Mouse (Mus musculus) midbrain, embryonic 16.5 days (tissue): ENCODE measurements around the gene Tent5b. TPM values are rescaled to one million over a fixed set of nuclear protein-coding genes. Genes with fewer than 3 reads are reported as not detected.

Experiments
- ATAC-seq: fragments of 200-750 bp; cut with Nextera tagmentation; 2 replicates; pipeline ENCODE4 v1.8.0; 2017; ENCODE audit warnings: moderate TSS enrichment
- H3K27ac ChIP-seq: fragments of 300-500 bp; sonication (generic); 2 replicates; pipeline ENCODE4 v1.5.1; 2014; ENCODE audit warnings: mild to moderate bottlenecking, low read length, mixed read lengths
- H3K27me3 ChIP-seq: fragments of 300-500 bp; sonication (generic); 2 replicates; pipeline ENCODE4 v1.6.1; 2014; ENCODE audit warnings: low read depth, low read length, mixed read lengths; ENCODE audit not compliant: control insufficient read depth, insufficient read depth
- H3K36me3 ChIP-seq: fragments of 300-500 bp; sonication (generic); 2 replicates; pipeline ENCODE4 v1.6.1; 2014; ENCODE audit warnings: mild to moderate bottlenecking, low read length, moderate library complexity, mixed read lengths; ENCODE audit not compliant: control insufficient read depth, insufficient read depth
- H3K4me1 ChIP-seq: fragments of 300-500 bp; sonication (generic); 2 replicates; pipeline ENCODE4 v1.6.1; 2014; ENCODE audit warnings: mild to moderate bottlenecking, low read length, mixed read lengths; ENCODE audit not compliant: control insufficient read depth, insufficient read depth
- H3K4me2 ChIP-seq: fragments of 300-500 bp; sonication (generic); 2 replicates; pipeline ENCODE4 v1.6.1; 2014; ENCODE audit warnings: mild to moderate bottlenecking, low read length, mixed read lengths
- H3K4me3 ChIP-seq: fragments of 300-500 bp; sonication (generic); 2 replicates; pipeline ENCODE4 v1.5.1; 2014; ENCODE audit warnings: low read depth, mild to moderate bottlenecking, low read length, moderate library complexity, mixed read lengths
- H3K9ac ChIP-seq: fragments of 300-500 bp; sonication (generic); 2 replicates; pipeline ENCODE4 v1.6.1; 2014; ENCODE audit warnings: low read depth, low read length, mixed read lengths
- H3K9me3 ChIP-seq: fragments of 300-500 bp; sonication (generic); replicated peaks from 2 replicates; pipeline ENCODE4 v1.6.1; 2014; ENCODE audit warnings: mild to moderate bottlenecking, low read length, mixed read lengths; ENCODE audit not compliant: control insufficient read depth, poor library complexity, severe bottlenecking
- WGBS: fragments of 180-500 bp; shearing (Covaris S2); extraction: QIAGEN DNeasy Blood & Tissue Kit; methylation state at CpG from one replicate; pipeline ENCODE4 v1.1.7; 2014; 5-methylcytosine and 5-hydroxymethylcytosine counted together
- polyA plus RNA-seq: library from polyadenylated mRNA; unstranded; fragments of >200 nt; fragmentation: Nextera tagmentation; extraction: Ambion mirVana; gene quantifications from 2 replicates; pipeline ENCODE4 v1.2.1, GENCODE M21; 2015

The Tent5b gene
- polyA plus RNA-seq, 1 experiment from 2014 or later, result 0.15 TPM

GRCm38 (mm10) chr4:133493895-133494294 lies 14.0 kb downstream of the Tent5b start:
- 28% methylated on average over 9 of the region's 12 CpGs for WGBS
- Histone ChIP-seq H3K4me1 (peaks cover 14% of the 10 kb centered on the region), H3K9me3 (no peaks in the 10 kb centered on the region), H3K4me3 (no peak overlapping the region; the same call in 1 of the 2 replicates), H3K27ac (no peak overlapping the region), H3K27me3 (peaks cover 25% of the 10 kb centered on the region), H3K4me2 (peak overlapping the region; percentile 56), H3K9ac (no peak overlapping the region), H3K36me3 (no peaks in the 10 kb centered on the region)
- no peak for ATAC-seq

GRCm38 (mm10) chr4:133494432-133494831 lies 14.5 kb downstream of the Tent5b start:
- H3K9ac ChIP-seq, result no peak overlapping the region
- under 1% methylated on average over 12 of the region's 12 CpGs for WGBS
- H3K27me3 ChIP-seq, result peaks cover 30% of the 10 kb centered on the region
- H3K36me3 ChIP-seq, result no peaks in the 10 kb centered on the region
- H3K4me3 ChIP-seq, result peak overlapping the region; percentile 27
- peak overlapping the region; percentile 56 for H3K4me2 ChIP-seq
- H3K4me1 ChIP-seq, result peaks cover 15% of the 10 kb centered on the region
- no peak for ATAC-seq
- no peaks in the 10 kb centered on the region for H3K9me3 ChIP-seq
- H3K27ac ChIP-seq, result no peak overlapping the region

- H3K4me2 ChIP-seq, result no peak overlapping the region
- H3K4me3 ChIP-seq, result no peak overlapping the region
- H3K9ac ChIP-seq, result no peak overlapping the region
- peaks cover 34% of the 10 kb centered on the region for H3K27me3 ChIP-seq
- no peaks in the 10 kb centered on the region for H3K9me3 ChIP-seq
- peaks cover 15% of the 10 kb centered on the region for H3K4me1 ChIP-seq
- H3K36me3 ChIP-seq, result no peaks in the 10 kb centered on the region
- no peak for ATAC-seq
- H3K27ac ChIP-seq, result no peak overlapping the region
- WGBS, result 78% methylated on average over 4 of the region's 4 CpGs
Observed at GRCm38 (mm10) chr4:133494867-133495266, 14.9 kb downstream of the Tent5b start.

GRCm38 (mm10) chr4:133495711-133496110 lies 15.8 kb downstream of the Tent5b start:
- no peak overlapping the region for H3K4me2 ChIP-seq
- peaks cover 40% of the 10 kb centered on the region for H3K27me3 ChIP-seq
- no peak overlapping the region for H3K27ac ChIP-seq
- ATAC-seq, result no peak
- peaks cover 15% of the 10 kb centered on the region for H3K4me1 ChIP-seq
- no peak overlapping the region for H3K9ac ChIP-seq
- H3K9me3 ChIP-seq, result no peaks in the 10 kb centered on the region
- H3K36me3 ChIP-seq, result no peaks in the 10 kb centered on the region
- WGBS, result 25% methylated on average over 7 of the region's 7 CpGs
- no peak overlapping the region for H3K4me3 ChIP-seq

GRCm38 (mm10) chr4:133496738-133497445 lies 17.0 kb downstream of the Tent5b start:
- no peak for ATAC-seq
- 23% methylated on average over 6 of the region's 6 CpGs for WGBS
- Histone ChIP-seq H3K27me3 (peaks cover 45% of the 10 kb centered on the region), H3K27ac (no peak overlapping the region), H3K4me2 (peak overlapping the region; percentile 80), H3K9me3 (no peaks in the 10 kb centered on the region), H3K9ac (no peak overlapping the region), H3K4me3 (peak overlapping the region; percentile 62), H3K4me1 (peaks cover 15% of the 10 kb centered on the region), H3K36me3 (no peaks in the 10 kb centered on the region)

GRCm38 (mm10) chr4:133497461-133498159 lies 17.7 kb downstream of the Tent5b start:
- H3K27ac ChIP-seq, result no peak overlapping the region

GRCm38 (mm10) chr4:133498160-133498724 lies 18.3 kb downstream of the Tent5b start, which contains the start of gene Trnp1:
Gene Trnp1, minus strand, starts transcription at chr4:133498550.
- no peaks in the 10 kb centered on the region for H3K9me3 ChIP-seq
- H3K27ac ChIP-seq, result no peak within 1 kb of the TSS
- peak within 1 kb of the TSS; percentile 80 for H3K4me2 ChIP-seq
- H3K9ac ChIP-seq, result peak within 1 kb of the TSS; percentile 76
- H3K4me1 ChIP-seq, result peaks cover 15% of the 10 kb centered on the region
- ATAC-seq, result peak; percentile 93
- peak within 1 kb of the TSS; percentile 62 for H3K4me3 ChIP-seq
- H3K36me3 ChIP-seq, result no peaks in the 10 kb centered on the region
- peaks cover 45% of the 10 kb centered on the region for H3K27me3 ChIP-seq
- WGBS, result 0% methylated on average over 42 of the region's 53 CpGs

More at GRCm38 (mm10) chr4:133497461-133498159, 17.7 kb downstream of the Tent5b start:
- peak overlapping the region; percentile 80 for H3K4me2 ChIP-seq
- H3K4me1 ChIP-seq, result peaks cover 15% of the 10 kb centered on the region
- H3K27me3 ChIP-seq, result peaks cover 45% of the 10 kb centered on the region
- peak overlapping the region; percentile 76 for H3K9ac ChIP-seq
- no peaks in the 10 kb centered on the region for H3K9me3 ChIP-seq
- peak; percentile 69 for ATAC-seq
- H3K36me3 ChIP-seq, result no peaks in the 10 kb centered on the region
- under 1% methylated on average over 64 of the region's 70 CpGs for WGBS
- peak overlapping the region; percentile 62 for H3K4me3 ChIP-seq

- WGBS, result 66% methylated on average over 7 of the region's 7 CpGs
- H3K4me3 ChIP-seq, result no peak overlapping the region
- H3K27me3 ChIP-seq, result peaks cover 28% of the 10 kb centered on the region
- H3K9ac ChIP-seq, result no peak overlapping the region
- no peak overlapping the region for H3K27ac ChIP-seq
- peaks cover 8% of the 10 kb centered on the region for H3K4me1 ChIP-seq
- no peaks in the 10 kb centered on the region for H3K36me3 ChIP-seq
- ATAC-seq, result no peak
- no peaks in the 10 kb centered on the region for H3K9me3 ChIP-seq
- no peak overlapping the region for H3K4me2 ChIP-seq
Observed at GRCm38 (mm10) chr4:133501514-133501913, 21.6 kb downstream of the Tent5b start.

- Histone ChIP-seq H3K9me3 (no peaks in the 10 kb centered on the region), H3K36me3 (no peaks in the 10 kb centered on the region), H3K4me2 (no peak overlapping the region), H3K4me3 (no peak overlapping the region), H3K4me1 (no peaks in the 10 kb centered on the region), H3K9ac (no peak overlapping the region), H3K27me3 (peaks cover 16% of the 10 kb centered on the region), H3K27ac (no peak overlapping the region)
- WGBS, result 51% methylated on average over 5 of the region's 5 CpGs
- no peak for ATAC-seq
Observed at GRCm38 (mm10) chr4:133504300-133504699, 24.4 kb downstream of the Tent5b start.
